Mouse (Mus musculus) stomach, embryonic 15.5 days (tissue): ENCODE data around the gene Cd164l2. TPM values are rescaled to one million over a fixed set of nuclear protein-coding genes. Genes with fewer than 3 reads are reported as not detected.

Experiments used
- ATAC-seq: fragments of 200-750 bp; cut with Nextera tagmentation; 2 replicates; pipeline ENCODE4 v1.8.0; 2017; ENCODE audit warnings: low read depth, moderate number of reproducible peaks, moderate TSS enrichment; ENCODE audit not compliant: insufficient read depth, low FRiP score
- H3K27ac ChIP-seq: fragments of 300-500 bp; sonication (generic); 2 replicates; pipeline ENCODE4 v1.5.1; 2015; ENCODE audit warnings: mild to moderate bottlenecking, inconsistent platforms
- H3K27me3 ChIP-seq: fragments of 300-500 bp; sonication (generic); replicated peaks from 2 replicates; pipeline ENCODE4 v1.6.1; 2015; ENCODE audit warnings: inconsistent platforms
- H3K36me3 ChIP-seq: fragments of 300-500 bp; sonication (generic); 2 replicates; pipeline ENCODE4 v1.6.1; 2015; ENCODE audit warnings: inconsistent platforms
- H3K4me1 ChIP-seq: fragments of 300-500 bp; sonication (generic); 2 replicates; pipeline ENCODE4 v1.6.1; 2015; ENCODE audit warnings: inconsistent platforms
- H3K4me2 ChIP-seq: fragments of 300-500 bp; sonication (generic); 2 replicates; pipeline ENCODE4 v1.6.1; 2015; ENCODE audit warnings: mild to moderate bottlenecking, inconsistent platforms
- H3K4me3 ChIP-seq: fragments of 300-500 bp; sonication (generic); replicated peaks from 2 replicates; pipeline ENCODE4 v1.5.1; 2015; ENCODE audit warnings: inconsistent platforms
- H3K9ac ChIP-seq: fragments of 300-500 bp; sonication (generic); 2 replicates; pipeline ENCODE4 v1.6.1; 2015; ENCODE audit warnings: inconsistent platforms
- H3K9me3 ChIP-seq: fragments of 300-500 bp; sonication (generic); 2 replicates; pipeline ENCODE4 v1.6.1; 2016; ENCODE audit warnings: inconsistent platforms
- WGBS: fragments of 180-500 bp; shearing (Covaris S2); methylation state at CpG from one replicate; pipeline ENCODE4 v1.1.7; 2015; 5-methylcytosine and 5-hydroxymethylcytosine counted together
- polyA plus RNA-seq: library from polyadenylated mRNA; unstranded; fragments of >200 nt; fragmentation: Nextera tagmentation; extraction: Ambion mirVana; gene quantifications from 2 replicates; pipeline ENCODE4 v1.2.1, GENCODE M21; 2015

The Cd164l2 gene
- 6.8 and 7.8 TPM in 2 replicates for polyA plus RNA-seq

GRCm38 (mm10) chr4:133211751-133212561 is at the start of gene Cd164l2, which contains the start of gene Gpr3:
Cd164l2 (plus strand) TSS chr4:133212131.
Gpr3 (minus strand) TSS chr4:133212536.
- 3% methylated on average over 52 of the region's 52 CpGs for WGBS

GRCm38 (mm10) chr4:133162196-133162595 is 49.7 kb upstream of the Cd164l2 start:
- 0 out of 2 replicates have a peak, but pooled peaks cover 4% of the 10 kb centered on the region for H3K36me3 ChIP-seq

More at GRCm38 (mm10) chr4:133211751-133212561, at the start of gene Cd164l2, which contains the start of gene Gpr3:
- Histone ChIP-seq H3K9me3 (no peaks in the 10 kb centered on the region), H3K27me3 (peaks cover 37% of the 10 kb centered on the region), H3K4me3 (peak within 1 kb of the TSS; percentile 55), H3K27ac (no peak within 1 kb of the TSS), H3K4me2 (peak within 1 kb of the TSS; percentile 99), H3K4me1 (peaks cover 21% of the 10 kb centered on the region), H3K36me3 (no peaks in the 10 kb centered on the region), H3K9ac (peak within 1 kb of the TSS; percentile 17; the same call in 1 of the 2 replicates)
- no peak; the same call in 1 of the 2 replicates for ATAC-seq

DNA sequence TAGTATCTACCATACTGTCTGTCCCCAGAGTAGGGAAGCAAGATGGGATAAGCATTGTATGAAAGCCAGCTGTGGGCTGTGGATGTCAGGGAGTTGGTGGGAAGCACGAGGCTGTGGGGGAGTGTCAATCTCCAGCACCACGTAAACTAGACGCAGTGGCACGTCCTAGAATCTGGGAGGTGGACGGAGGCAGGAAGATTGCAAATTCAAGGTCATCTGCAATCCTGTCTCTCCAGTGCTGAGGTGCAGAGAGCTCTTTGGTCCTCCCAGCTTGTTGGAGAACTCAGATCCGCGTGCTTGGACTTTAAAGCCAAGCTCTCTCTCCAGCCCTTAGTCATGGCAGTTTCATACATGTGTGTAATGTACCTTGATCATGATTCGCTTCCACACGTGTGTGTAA is 45.2 kb upstream of the Cd164l2 start:
- Histone ChIP-seq H3K4me2 (no peak overlapping the region), H3K36me3 (0 out of 2 replicates have a peak, but pooled peaks cover 4% of the 10 kb centered on the region), H3K4me1 (peaks cover 19% of the 10 kb centered on the region), H3K4me3 (no peak overlapping the region), H3K27me3 (no peaks in the 10 kb centered on the region), H3K9me3 (no peaks in the 10 kb centered on the region), H3K27ac (peak overlapping the region; percentile 18; the same call in 1 of the 2 replicates), H3K9ac (no peak overlapping the region)
- ATAC-seq = no peak
- 77% methylated on average over 9 of the region's 9 CpGs for WGBS

More at GRCm38 (mm10) chr4:133162196-133162595, 49.7 kb upstream of the Cd164l2 start:
- Histone ChIP-seq H3K27me3 (no peaks in the 10 kb centered on the region), H3K9ac (no peak overlapping the region), H3K9me3 (no peaks in the 10 kb centered on the region), H3K4me3 (no peak overlapping the region), H3K4me2 (no peak overlapping the region), H3K4me1 (peaks cover 6% of the 10 kb centered on the region; the same call in 1 of the 2 replicates), H3K27ac (no peak overlapping the region)
- ATAC-seq = no peak
- 65% methylated on average over 6 of the region's 6 CpGs for WGBS

GRCm38 (mm10) chr4:133169237-133170055 is 42.5 kb upstream of the Cd164l2 start:
- no peaks in the 10 kb centered on the region for H3K9me3 ChIP-seq
- ATAC-seq = peak; percentile 72
- H3K4me1 ChIP-seq = peaks cover 31% of the 10 kb centered on the region
- 0 out of 2 replicates have a peak, but pooled peaks cover 4% of the 10 kb centered on the region for H3K36me3 ChIP-seq
- no peak overlapping the region for H3K4me3 ChIP-seq
- 66% methylated on average over 10 of the region's 10 CpGs for WGBS
- peak overlapping the region; percentile 57 for H3K27ac ChIP-seq
- no peak overlapping the region for H3K4me2 ChIP-seq
- H3K27me3 ChIP-seq = no peaks in the 10 kb centered on the region
- H3K9ac ChIP-seq = no peak overlapping the region

DNA sequence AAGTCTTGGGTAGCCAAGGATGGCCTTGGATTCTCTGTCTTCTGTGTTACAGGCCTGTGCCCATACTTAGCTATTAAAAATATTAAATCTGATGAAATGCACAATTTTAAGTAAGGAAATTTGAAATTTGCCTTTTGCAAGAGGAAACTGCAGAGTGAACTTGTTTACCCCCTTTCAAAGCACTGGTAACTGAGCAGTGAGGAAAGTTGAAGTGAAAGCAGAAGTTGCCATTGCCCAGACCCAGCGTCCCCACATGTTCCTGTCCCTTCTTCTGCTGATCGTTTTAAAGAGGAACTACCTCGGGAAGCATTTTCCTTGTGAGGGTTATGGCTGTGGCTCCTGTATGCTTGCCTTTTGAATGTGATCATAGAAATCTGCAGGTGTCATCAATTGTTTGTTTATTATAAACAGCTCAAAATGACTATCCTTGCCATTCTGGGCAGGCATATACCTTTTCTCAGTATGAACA is 41.8 kb upstream of the Cd164l2 start:
- 0 out of 2 replicates have a peak, but pooled peaks cover 4% of the 10 kb centered on the region for H3K36me3 ChIP-seq
- WGBS = 52% methylated on average over 3 of the region's 3 CpGs
- H3K4me3 ChIP-seq = no peak overlapping the region
- ATAC-seq = no peak
- H3K27me3 ChIP-seq = no peaks in the 10 kb centered on the region
- no peak overlapping the region for H3K4me2 ChIP-seq
- peaks cover 33% of the 10 kb centered on the region for H3K4me1 ChIP-seq
- H3K9me3 ChIP-seq = no peaks in the 10 kb centered on the region
- no peak overlapping the region for H3K9ac ChIP-seq
- H3K27ac ChIP-seq = peak overlapping the region; percentile 57

DNA sequence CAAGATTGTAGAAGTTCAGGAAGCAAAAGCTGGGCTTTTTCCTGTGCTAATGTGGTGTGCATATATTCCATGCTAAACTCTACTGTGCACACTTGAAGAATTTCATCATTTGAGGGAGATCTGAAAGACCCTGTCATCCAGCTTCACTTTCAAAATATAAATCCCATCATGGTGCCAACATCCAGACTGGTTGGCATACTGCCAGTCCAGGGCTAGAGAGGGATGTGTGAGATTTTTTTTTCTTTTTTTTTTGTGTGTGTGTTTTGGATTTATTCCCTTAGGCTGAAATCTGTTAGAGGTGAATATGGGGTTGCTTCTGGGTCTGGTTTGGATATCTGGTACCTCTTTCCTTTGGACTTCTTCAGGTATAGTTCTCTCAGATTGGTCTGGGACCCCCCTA is 41.3 kb upstream of the Cd164l2 start:
- no peak for ATAC-seq
- Histone ChIP-seq H3K9ac (no peak overlapping the region), H3K4me2 (no peak overlapping the region), H3K36me3 (0 out of 2 replicates have a peak, but pooled peaks cover 4% of the 10 kb centered on the region), H3K4me1 (peaks cover 38% of the 10 kb centered on the region), H3K27ac (no peak overlapping the region; the same call in 1 of the 2 replicates), H3K4me3 (no peak overlapping the region), H3K27me3 (no peaks in the 10 kb centered on the region), H3K9me3 (no peaks in the 10 kb centered on the region)

- WGBS = 80% methylated on average over 4 of the region's 4 CpGs
- H3K4me3 ChIP-seq = no peak overlapping the region
- no peak overlapping the region for H3K9ac ChIP-seq
- ATAC-seq = no peak
- H3K4me2 ChIP-seq = no peak overlapping the region
- no peaks in the 10 kb centered on the region for H3K9me3 ChIP-seq
- H3K36me3 ChIP-seq = 0 out of 2 replicates have a peak, but pooled peaks cover 3% of the 10 kb centered on the region
- no peaks in the 10 kb centered on the region for H3K27me3 ChIP-seq
- peaks cover 52% of the 10 kb centered on the region for H3K4me1 ChIP-seq
- H3K27ac ChIP-seq = peak overlapping the region; percentile 26; the same call in 1 of the 2 replicates
These were observed 39.5 kb upstream of the Cd164l2 start for GRCm38 (mm10) chr4:133172451-133172850.

GRCm38 (mm10) chr4:133174361-133174760 is 37.6 kb upstream of the Cd164l2 start:
- WGBS = 29% methylated on average over 4 of the region's 4 CpGs

GRCm38 (mm10) chr4:133175274-133175673 is 36.7 kb upstream of the Cd164l2 start:
- Histone ChIP-seq H3K9me3 (no peaks in the 10 kb centered on the region), H3K4me3 (no peak overlapping the region), H3K36me3 (0 out of 2 replicates have a peak, but pooled peaks cover 3% of the 10 kb centered on the region), H3K9ac (no peak overlapping the region), H3K4me1 (peaks cover 44% of the 10 kb centered on the region), H3K27me3 (no peaks in the 10 kb centered on the region), H3K4me2 (no peak overlapping the region), H3K27ac (peak overlapping the region; percentile 53; the same call in 1 of the 2 replicates)
- WGBS = 58% methylated on average over 7 of the region's 7 CpGs
- ATAC-seq = no peak

More at GRCm38 (mm10) chr4:133174361-133174760, 37.6 kb upstream of the Cd164l2 start:
- Histone ChIP-seq H3K27me3 (no peaks in the 10 kb centered on the region), H3K9ac (no peak overlapping the region), H3K4me2 (no peak overlapping the region), H3K9me3 (no peaks in the 10 kb centered on the region), H3K4me1 (peaks cover 48% of the 10 kb centered on the region), H3K4me3 (no peak overlapping the region), H3K36me3 (0 out of 2 replicates have a peak, but pooled peaks cover 3% of the 10 kb centered on the region), H3K27ac (peak overlapping the region; percentile 77)
- ATAC-seq = no peak

DNA sequence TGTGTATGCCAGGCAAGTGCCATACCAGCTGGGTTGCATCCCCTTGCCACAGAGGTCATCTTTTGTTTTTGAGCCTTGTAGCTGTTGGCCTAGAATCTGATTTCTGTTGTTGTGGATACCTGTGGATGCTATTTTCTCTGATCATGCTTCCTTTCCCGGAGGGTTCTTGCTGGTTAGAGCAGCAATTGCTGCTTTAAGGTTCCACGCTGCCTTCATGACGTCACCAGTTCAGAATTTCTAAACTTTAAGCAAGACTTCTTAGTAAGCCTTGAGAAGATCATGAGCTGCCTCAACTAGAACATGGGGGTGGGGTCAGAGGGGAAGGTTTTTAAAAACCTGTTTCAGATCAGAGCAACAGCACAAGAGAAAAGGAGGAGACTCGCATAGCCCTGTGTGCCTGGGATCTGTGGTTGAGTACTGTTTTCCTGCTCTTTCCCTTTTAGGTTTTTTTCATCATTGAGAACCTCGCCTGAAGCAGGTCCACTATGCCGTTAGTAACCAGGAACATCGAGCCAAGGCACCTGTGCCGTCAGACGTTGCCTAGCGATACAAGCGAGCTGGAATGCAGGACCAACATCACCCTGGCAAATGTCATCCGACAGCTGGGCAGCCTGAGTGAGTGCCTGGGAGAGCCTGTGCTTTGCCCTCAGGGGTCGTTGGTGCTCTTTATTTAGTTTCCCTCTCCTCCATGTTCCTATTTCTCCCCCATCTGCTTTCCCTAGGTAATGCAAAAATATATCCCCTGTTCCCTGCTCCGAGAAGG is 35.8 kb upstream of the Cd164l2 start:
- H3K36me3 ChIP-seq = 0 out of 2 replicates have a peak, but pooled peaks cover 3% of the 10 kb centered on the region
- H3K4me1 ChIP-seq = peaks cover 37% of the 10 kb centered on the region
- H3K27ac ChIP-seq = peak overlapping the region; percentile 53
- no peaks in the 10 kb centered on the region for H3K27me3 ChIP-seq
- H3K4me2 ChIP-seq = no peak overlapping the region
- H3K9me3 ChIP-seq = no peaks in the 10 kb centered on the region
- ATAC-seq = no peak
- H3K9ac ChIP-seq = no peak overlapping the region
- no peak overlapping the region for H3K4me3 ChIP-seq
- 37% methylated on average over 14 of the region's 14 CpGs for WGBS
